Mouse (Mus musculus) CD4-positive helper T cell, adult 2 months (primary cell): ENCODE results near the gene Sdccag8.
"Not testable (repeated sequence)": the region's sequence is repeated elsewhere in the genome, so short reads cannot be mapped to it uniquely, and the experiment has no call there.

Experiments used
- DNase-seq: peaks from one replicate; pipeline ENCODE4 v3.0.0-alpha.2; 2012; ENCODE audit warnings: low read depth, missing footprints, low spot score

Gene Sdccag8

DNA sequence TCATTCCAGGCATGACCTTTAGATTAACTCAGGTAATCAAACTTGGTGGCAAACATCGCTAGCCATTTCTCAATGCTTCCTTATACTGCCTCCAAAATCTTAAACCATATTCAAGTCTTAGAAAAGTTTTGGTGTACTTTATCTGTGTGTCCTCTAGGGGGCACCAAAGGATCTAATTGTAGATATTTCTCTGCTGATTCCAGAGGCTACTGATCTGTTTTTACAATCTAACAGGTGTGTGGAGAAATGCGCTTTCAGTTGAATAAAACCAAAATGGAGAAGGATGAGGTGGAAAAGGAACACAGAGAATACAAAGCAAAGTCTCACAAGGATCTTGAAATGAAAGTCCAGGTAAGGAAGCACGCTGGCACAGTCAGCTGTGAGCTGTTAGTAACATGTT, 63.3 kb downstream of the Sdccag8 start:
- DNase-seq = peak; percentile 57

DNA sequence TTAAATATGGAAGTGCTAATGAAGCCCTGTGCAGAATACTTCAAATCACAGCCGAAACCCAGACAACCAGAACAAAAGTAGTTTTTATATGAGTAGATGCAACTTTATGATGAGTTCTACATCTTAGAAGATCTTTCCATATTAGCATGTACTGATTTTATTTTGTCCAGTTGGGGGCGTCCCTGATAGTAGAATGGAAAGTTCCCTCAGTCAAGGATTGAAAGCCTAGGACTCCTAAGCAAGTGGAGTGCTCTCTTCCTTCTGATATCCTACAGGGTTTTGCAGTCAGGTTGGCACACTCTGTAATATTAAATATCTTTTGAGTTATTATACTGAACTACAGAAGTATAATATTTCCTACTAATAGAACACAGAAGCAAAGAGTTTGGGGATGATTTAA, 64.5 kb downstream of the Sdccag8 start:
- no peak for DNase-seq

DNA sequence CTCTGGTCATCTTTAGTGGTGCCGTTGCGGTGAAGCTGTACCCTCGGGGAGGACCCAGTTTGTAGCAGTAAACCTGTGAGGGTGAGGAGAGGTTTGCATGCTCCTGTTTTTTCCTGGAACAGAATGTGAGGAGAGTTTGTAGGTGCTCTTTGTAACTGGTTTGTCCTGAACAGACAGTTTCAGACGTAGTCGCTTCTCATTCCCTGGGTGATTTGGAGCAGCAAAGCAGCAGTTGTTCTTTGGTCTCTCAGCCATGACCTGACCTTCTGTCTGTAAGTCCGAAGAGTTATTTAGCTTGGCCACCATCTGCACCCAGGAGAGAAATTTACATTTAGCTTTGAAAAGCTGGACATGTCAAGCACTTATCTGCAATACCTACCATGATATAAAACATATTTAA, 65.2 kb downstream of the Sdccag8 start:
- DNase-seq = no peak

DNA sequence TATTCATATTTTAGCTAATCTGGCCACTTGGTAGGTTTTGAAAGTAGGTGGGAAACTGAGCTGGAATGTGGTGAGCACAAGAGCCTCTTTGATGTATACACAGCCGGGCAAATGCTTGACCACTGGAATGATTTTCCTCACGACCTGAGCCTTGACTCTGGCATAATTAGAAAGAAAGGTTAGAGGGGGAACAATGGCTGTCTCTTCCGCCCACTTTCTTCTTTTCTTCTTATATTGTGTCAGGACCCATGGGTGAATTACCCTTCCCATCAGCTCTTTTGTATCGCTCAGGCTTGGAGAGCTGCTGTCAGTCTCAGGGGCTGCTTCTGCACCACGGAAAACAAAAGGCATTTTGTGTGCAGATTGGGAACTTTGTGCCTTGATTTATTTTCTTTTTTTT, 65.6 kb downstream of the Sdccag8 start:
- DNase-seq = no peak

DNA sequence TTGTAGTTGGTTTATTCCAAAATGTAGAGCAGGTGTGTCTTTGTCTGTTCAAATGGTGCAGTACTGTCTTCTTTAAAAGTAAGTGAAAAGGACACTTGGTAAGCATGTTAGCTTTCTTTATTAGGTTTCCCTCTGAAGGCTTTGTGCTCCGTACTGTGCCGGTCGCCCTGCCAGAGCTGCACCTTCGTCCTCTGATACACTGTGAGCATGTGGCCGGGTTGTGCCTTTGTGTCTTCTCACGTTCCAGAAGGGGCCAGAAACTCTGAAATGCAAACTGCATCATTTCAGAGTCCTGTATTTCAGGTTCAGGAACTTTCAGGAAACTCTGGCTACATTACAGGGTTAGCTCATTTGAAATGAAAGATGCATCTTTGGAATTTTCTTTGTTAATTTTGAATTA, 66.5 kb downstream of the Sdccag8 start:
- no peak for DNase-seq

DNA sequence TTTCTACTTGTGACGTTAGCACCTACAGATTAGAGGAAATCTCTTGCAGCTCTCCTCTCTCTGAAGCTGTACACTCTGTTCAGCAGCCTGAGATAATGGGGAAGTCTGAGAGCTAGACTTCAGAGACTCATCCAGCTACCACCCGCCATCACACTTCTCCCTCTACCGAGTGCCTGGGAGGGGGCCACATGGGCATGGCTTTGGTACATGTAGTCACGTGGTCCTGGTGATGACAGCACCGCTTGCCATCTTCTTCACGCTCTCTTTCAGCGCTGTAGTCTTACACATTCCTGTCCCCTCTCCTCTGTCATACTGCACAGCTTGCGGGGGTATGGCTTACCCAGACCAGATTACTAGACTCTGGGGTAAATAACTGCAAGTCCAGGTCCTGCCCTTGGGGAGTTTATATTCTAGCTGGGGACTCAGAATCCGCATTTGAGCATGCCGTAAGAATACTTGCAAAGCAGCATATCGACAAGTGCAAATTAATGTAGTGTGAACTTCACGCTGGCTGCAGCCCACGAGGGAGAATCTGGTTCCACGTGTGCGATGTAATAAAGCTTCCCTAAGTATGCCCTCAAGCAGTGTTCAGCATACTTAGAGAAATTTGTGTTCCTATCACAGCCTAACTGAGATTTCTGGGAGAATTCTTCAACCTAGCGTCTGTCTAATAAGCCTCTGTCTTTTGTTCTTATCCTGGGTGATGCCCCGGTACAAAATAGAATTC, 70.9 kb downstream of the Sdccag8 start:
- DNase-seq = no peak

DNA sequence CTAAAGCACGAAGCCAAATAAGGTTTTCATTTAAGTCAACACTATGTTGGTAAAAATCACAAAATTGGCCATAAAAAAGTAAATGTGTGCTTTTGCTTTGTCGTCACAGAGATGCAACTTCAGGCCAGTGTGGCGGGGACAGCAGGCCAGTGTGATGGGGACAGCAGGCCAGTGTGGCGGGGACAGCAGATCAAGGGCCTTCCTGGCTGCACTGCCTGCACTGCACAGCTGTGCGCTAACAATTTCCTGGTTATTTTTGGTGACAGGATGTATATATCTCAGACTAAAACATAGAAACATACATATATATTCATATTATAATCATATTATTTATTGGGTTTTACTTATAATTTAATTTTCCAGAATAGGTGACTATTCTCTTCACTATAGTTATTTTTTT, 71.5 kb downstream of the Sdccag8 start:
- DNase-seq = no peak

DNA sequence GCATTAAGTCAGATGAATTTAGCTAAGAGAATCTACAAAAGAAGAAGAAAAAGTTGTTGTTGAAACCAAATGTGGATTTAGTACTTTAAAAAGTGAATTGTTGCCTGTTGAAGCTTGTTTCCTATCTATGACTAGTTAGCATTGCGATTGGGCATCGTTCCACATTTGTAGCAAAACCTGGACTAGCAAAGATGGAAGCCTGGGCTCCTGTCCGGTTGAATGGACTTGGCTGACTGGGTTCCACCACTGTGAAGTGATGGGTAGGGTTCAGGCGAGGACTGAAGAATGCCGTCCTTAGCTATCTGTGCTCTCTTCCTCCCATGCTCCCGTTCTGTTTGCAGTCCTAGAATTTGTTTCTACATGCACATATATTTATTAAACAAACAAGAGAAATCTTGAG, 89.3 kb downstream of the Sdccag8 start:
- DNase-seq = no peak

DNA sequence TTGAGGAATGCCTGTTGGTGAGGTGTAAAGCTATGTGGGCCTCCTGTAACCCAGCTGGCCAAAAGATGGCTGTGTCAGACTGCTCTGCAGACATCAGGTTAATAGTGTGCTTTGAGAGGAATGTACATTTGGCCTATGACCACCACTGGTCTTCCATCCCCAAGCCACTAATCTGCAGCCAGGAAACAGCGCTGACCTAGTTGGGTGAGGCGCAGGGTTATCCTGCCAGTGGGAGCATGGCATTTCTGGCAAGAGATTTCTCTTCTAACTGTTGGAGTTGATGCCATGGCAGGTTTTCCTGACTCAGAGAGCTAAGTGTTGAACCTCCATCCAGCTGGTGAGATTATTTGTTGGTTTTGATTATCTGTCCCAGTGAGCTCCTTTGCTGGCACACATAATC, 101.5 kb downstream of the Sdccag8 start:
- no peak for DNase-seq

DNA sequence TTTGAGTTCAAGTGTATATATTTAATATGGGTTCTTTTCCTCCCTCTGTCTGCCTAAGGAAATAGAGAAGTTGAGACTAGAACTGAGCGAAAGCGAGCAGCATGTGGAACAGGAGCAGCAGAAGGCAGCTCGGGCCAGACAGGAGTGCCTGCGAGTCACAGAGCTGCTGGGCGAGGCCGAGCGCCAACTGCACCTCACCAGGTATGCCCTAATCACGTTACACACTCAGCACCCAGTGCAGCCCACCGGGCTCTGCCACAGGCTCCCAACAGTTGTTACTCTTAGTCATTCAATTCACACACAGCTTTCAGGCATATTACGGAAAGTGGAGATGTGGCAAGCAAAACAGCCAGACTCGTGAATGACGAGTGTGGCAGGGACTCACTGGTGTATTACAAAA, 105.0 kb downstream of the Sdccag8 start:
- DNase-seq = no peak

DNA sequence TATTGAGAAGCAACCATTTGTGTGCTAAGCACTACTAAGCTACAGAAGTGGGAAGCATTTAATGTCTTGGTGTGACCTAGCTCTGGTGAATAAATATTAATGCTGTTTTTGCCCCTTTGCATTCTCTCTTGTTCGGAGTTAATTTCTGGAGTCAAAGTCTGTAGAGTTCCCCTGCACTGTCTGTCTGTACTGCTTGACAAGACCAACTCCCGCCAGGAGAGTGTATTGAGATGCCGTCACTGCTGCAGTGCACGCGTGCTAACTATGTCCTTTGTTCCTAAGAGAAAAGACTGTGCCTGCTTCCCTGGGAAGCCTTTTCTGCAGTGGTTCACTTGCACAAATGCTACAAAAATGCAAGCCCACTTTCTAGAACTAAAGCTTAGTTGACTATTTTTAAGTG, 108.4 kb downstream of the Sdccag8 start:
- DNase-seq = no peak

DNA sequence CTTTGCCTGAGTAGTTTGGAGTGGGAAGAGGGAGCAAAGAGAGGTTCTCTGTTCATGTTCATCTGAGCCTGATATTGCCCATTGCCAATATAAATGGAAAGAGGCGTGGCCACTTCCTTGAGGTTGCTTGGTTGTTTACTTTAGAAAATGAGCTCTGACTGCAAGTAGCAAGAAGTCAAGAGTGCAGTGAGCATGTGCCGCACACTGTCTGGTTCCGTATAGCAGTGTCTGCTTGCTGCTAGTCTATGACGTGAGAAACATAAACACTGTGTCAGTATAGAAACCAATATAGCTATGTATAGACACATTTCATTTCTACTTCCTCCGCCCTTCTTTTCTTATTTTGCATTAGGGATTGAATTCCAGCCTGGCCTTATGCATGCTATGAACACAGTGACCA, 111.5 kb downstream of the Sdccag8 start:
- no peak for DNase-seq

DNA sequence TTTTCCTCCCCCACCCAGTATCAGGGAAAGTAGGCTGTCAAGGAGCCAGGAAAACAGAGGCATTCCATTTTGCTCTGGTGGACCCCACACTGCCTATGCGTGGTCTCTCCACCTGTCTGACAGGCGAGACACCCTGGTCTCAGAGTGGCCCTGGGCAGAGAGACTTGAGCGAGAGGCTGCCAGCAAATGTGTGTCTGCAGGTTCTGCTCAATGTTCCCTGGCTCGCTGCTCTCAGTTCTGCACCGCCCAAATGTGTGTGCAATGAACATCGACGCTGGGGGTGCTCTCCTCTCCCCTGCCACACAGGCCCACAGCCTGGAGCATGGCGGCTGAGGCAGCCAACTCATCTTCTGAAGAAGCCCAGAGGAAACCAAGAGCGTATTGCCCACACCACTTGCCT, 112.9 kb downstream of the Sdccag8 start:
- no peak for DNase-seq

DNA sequence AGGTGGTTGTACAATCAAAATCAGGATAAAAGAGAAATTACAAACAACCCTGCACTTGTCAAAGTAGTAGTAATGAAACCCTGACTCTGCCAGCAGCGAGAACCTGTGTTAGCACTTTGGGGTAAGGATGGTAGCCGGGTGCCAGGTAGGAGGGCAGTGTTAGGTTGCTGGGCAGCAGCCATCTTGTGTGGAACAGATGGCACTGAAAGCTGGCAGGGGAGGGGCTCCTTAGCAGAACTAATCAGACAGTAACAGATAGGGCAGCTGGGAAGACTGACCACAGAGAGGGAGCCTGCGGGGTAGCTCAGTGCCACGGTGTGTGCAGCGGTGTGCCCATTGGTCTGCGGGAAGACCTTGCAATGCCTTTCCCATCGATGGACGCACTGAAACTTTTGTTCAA, 115.2 kb downstream of the Sdccag8 start:
- DNase-seq = no peak

DNA sequence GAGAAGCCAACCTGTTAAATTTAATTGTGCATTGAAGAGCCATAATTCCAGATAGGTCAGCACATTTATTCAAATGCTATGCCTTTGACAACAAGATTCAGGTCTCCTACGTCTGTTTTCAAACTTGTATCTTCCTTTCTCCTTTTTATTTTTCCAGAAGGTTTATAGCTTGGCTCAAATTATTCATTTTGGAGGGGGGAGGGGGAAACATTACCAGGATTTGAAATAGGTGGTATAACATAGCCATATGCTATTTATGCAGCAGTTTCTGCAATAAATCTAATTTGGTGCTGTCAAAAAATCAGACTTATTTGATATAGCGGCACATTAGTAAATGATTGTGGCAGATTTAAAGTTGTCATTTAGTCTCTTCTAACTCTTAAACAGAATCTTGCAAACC, 116.1 kb downstream of the Sdccag8 start:
- DNase-seq = no peak

DNA sequence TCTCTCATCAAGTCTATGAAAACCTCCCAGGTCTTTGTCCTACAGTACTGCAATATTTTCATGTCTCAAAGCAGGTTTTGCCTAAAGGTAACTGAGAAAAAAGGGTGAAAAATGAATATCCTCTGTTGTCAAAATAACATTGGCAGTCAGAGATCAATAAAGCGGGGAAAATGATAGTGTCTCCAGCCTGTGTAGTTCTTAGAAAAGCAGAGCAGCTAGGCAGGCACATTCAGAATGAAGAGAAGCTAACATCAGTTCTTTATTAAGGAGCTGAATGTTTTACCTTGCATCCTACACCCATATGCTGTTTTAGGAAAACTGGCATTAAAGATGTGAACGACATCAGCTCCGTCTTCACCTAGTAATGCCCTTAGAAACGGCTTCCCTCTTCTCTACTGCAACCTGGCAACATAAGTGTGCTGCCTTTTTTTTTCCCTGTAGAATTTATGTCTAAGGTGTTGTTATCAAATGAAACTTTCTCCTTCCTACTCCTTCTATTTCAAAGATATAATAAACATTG, 116.6 kb downstream of the Sdccag8 start:
- DNase-seq = no peak

DNA sequence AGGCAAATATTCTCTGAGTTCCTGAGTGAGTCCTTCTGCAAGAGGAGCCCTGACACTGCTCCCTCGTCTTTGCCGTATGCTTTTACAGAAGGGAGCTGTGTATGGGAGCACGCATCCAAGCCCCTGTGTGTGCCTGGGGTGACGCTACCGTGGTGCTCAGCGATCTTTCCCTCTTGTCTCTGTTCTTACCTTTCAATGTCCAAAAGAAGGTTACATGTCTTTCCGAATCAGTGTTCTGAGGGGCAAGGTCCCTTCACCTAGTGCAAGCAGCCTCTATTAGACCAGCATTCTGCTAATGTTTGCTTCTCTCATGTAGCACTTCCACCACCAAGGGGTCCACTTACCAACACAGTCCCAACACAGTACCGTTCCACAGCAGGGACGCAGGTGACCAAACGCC, 117.1 kb downstream of the Sdccag8 start:
- DNase-seq = no peak

DNA sequence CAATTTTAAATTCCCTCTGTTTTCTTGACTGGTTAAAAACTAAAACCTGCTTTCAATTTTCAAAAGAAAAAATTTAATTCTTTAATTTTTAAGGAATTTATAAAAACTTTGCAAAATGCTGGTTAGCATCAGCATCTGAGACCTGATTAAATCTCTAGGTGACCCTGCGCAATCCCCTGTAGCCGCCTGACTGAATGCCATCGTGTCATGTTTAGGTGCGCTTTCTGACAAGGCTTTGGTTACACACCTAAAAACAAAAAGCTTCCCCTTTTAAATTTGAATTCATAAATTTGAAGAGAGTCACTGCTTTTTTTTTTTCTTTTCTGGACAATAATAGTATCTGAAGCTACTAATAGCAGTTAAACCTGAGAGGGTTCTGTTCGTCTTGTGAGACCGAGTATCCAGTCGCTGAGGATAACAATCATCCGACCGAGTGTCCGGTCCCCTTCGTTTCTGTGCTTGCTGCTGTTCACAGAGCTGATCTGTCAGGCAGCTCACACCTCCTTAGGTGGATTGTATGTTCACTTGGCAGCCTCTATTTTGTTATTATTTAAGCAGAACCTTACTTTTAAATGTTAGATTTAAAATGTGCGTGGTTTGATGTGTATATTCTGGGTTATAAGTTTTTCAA, 118.0 kb downstream of the Sdccag8 start:
- no peak for DNase-seq

DNA sequence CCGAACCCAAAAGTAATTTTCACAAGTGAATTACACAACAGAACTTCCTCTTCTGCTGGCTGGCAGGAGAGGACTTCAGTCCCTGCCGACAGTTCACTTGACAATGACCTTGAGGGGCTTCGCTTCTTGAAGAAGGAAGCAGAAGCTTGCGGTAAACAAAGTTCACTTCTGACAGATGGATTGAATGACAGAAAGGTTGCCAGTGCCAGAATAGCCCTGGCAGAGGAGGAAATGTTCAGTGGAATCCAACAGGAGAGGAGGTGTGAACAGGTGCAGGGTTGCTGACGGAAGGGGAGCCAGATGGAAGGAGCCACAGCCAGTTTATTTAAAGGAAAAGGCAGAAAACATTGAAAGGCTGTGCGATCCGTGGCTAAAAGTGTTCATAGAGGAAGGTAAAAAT, 118.9 kb downstream of the Sdccag8 start:
- DNase-seq = no peak

DNA sequence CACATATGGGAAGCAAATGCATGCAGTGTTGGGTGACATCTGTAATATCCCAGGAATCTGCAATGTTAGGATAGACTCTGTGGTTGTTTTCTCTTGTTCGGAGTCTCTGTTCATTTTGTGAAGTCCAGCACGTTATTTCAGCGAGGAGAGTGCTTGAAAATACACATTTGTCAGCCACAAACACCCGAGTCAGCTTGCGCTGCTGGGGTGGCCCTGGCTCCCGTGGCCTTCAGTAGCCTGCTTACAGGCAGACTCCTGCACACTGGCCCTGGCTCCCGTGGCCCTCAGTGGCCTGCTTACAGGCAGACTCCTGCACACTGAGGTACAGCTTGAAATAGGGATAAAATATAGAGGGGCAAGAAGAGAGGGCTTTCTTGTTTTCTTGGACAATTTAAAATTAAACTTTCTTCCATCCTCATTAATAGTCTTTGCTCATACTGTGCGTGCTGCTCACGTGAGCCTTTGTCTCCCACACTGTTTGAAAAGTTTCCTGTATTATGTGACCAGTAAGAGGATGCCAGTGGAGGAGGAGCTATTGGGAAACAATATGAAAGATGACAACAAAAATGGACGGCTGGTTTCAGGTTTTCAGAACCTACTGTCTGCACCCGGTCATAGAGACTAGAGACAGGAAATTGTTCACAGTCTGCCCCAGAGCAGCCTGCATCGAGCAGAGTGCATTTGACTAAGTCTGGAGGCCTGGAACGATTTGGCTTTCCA, 119.7 kb downstream of the Sdccag8 start:
- no peak for DNase-seq

DNA sequence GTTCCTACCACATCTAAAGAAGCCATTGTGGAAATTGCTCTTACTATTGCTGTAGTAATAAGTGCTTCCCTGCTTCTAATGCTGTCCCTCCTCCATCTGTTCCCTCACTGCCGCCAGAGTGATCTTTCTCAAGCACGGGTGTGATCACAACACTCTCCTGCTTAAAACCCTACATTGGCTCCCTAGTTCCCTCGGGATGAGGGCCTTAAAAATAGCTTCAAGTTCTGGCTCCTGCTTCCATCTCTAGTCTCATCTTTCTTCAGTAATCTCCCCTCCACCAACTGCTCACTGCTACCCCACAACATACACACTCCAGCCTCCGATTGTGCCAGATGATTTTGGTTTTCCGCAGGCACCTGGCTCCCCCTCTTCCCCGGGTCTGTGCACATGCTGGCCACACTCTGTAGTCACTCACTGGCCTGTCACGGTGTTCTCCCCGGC, 125.5 kb downstream of the Sdccag8 start:
- DNase-seq = no peak

DNA sequence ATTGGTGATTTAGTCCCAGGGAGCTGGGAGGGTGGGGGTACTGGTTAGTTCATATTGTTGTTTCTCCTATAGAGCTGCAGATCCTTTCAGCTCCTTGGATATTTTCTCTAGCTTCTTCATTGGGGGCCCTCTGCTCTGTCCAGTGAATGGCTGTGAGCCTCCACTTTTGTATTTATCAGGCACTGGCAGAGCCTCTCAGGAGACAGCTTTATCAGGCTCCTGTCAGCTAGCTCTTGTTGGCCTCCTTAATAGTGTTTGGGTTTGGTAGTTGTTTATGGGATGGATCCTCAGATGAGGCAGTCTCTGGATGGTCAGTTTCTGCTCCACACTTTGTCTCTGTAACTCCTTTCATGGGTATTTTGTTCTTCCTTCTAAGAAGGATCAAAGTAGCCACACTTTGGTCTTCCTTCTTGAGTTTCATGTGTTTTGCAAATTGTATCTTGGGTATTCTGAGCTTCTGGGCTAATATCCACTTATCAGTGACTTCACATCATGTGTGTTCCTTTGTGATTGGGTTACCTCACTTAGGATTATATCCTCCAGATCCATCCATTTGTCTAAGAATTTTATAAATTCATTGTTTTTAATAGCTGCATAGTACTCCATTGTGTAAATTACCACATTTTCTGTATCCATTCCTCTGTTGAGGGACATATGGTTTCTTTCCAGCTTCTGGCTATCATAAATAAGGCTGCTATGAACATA, 127.0 kb downstream of the Sdccag8 start:
- DNase-seq = not testable (repeated sequence)
